Mouse (Mus musculus): ENCODE data around the gene Anxa6.

Gene Anxa6

DNA sequence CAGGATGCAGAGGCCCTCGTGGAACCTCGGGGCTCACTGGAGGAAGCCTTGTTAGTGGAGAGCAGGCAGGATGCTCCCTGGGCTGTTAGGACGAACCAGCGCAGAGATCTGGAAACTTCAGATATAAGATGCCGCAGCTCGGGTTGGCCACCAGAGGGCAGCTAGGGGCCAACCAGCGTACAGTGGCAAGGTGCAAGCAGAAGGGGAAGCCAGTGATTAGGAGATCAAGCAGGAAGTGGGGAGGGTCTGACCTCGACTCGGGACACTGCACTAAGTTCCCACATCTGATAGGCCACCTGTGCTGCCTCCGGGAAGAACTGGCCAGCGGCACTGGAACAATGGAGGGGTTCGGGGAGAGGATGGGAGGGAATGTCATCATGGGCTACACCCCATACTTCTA is 35.0 kb downstream of the Anxa6 start:
- DNase-seq (ENCODE audit: low spot score in 2 of 2), result peak in 1 of 2 experiments; percentile 58

DNA sequence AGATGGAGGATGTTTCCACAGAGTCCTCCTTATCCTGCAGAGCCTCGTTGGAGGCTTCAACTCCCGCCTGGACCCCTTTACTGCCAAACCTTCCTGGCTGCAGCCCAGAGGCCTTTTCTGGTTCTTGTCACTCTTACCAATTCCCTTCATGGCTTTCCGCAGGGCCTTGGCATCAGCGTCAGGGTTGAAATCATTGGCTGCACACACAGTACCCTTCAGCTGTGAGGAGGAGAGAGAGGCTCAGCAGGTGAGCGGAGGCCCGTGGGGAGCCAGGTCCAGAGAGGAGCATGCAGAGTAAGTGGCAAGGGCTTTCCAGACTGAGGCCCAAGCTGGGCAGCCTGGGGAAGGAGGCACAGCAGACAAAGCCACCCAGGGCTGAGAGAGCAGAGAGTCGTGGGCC is 37.1 kb downstream of the Anxa6 start:
- DNase-seq (ENCODE audit: low spot score in 2 of 2), result no peak

DNA sequence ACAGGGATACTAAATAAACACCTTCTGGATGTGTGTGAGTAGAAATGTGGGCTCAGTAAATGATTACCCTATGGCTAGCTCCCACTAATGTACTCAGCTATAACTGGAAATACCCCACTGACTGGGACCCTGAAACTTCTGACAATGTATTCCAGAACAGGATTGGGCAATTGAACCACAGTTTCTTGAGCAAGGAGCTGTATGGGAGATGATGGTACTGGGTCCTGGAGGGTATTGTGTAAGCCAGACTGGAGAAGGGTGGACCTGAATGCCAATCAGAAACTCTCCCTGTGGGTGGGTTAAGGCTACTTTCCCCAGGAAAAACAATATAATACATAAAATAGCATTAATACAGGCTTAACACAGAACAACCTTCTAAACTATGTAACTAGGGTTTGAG is 43.3 kb downstream of the Anxa6 start:
- DNase-seq (ENCODE audit: low spot score in 2 of 2), result no peak

DNA sequence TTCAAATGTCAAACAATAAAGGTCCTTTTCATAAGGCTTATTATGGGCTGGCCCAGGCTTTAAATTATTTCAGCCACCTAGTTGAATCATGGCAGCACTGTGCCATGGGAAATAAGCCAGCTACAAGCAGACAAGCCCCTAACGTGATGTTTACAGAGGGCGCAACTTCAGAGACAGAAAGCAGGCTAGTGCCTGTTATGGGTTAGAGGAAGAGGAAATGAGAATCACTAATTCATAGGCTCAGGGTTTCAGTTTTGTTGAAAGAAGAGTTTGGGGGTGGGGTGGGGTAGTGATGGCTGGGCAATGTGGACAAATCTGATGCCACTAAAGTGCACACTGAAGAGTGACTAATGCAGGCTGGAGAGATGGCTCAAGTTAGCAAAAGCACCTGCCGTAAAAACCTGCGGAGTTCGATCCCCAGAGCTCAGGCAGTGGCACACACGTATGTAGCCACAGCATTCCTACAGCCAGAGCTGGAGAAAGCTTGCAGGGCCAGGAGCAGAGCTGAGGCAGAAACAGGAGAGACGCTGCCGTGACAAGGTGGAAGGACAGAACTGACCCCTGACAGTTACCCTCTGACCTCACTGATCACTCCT is 44.4 kb downstream of the Anxa6 start:
- DNase-seq (ENCODE audit: low spot score in 2 of 2), result no peak

DNA sequence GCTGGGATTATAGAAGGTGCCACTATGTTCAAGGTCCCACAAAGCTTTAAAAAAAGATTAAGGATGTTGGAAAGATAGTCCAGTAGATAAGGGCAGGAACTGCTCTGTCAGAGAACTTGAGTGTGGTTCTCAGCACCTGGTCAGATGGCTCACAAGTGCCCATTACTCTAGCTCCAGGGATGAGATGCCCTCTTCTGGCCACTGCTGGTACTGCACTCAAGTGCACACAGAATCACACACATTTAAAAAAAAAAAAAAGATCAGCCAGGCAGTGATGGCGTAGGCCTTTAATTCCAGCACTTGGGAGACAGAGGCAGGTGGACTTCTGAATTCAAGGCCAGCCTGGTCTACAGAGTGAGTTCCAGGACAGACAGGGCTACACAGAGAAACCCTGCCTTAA is 45.3 kb downstream of the Anxa6 start:
- peak in 1 of 2 experiments; percentile 17 for DNase-seq (ENCODE audit: low spot score in 2 of 2)

DNA sequence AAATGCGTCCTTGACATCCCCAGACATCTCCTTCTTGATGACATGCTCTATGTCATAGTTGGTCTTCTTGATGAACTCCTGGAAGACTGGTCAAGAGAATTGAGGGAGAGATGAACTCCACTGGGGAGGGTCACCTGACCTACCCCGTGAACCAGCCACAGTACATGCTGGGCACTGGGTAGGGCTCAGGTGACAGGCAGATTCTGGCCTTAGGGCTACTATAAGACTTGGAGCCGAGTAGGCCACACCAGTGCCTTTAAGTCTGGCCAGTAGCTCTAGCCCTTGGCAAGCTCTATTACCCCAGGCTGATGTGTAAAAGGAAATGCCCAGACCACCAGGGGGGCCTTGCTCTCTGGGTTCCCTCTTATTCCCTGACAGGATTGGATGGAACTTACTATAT is 48.2 kb downstream of the Anxa6 start:
- no peak for DNase-seq (ENCODE audit: low spot score in 2 of 2)

DNA sequence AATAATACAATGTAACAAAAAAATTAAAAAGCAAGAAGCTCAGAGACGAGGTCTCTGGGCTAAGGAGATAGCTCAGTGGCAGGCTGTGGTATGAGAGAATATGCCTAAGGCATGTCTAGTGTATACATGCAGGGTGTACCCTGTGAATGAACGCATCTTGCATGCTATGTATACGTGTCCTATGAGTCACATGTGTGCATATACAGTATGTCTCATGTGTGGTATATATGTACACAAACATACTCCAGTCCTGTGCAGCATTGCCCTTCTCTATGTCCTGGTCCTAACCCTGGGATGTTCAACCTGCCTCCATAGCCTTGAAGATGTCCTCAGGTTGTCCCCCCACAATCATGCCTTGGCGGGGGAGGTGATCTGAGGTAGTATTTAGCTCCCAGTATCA is 48.7 kb downstream of the Anxa6 start:
- no peak for DNase-seq (ENCODE audit: low spot score in 2 of 2)

DNA sequence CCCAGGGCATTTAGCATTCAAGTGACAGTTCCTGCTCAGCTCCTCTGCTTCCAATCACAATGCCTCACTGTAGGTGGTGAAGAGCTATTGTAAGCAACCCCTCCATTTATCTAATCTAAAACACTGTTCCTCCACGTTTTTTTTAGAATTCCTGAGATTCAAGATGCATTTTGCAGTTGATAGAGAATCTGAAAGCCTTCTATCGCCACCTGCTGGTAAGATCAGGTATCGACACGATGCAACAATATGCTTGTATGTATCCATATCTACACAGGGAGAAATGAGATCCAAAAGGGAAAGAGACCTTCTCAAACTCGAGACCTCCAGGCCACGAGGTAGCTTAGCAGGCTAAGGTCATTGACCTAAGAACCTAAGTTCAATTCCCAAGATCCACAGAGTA is 49.2 kb downstream of the Anxa6 start:
- DNase-seq (ENCODE audit: low spot score in 2 of 2), result peak in 1 of 2 experiments; percentile 87

DNA sequence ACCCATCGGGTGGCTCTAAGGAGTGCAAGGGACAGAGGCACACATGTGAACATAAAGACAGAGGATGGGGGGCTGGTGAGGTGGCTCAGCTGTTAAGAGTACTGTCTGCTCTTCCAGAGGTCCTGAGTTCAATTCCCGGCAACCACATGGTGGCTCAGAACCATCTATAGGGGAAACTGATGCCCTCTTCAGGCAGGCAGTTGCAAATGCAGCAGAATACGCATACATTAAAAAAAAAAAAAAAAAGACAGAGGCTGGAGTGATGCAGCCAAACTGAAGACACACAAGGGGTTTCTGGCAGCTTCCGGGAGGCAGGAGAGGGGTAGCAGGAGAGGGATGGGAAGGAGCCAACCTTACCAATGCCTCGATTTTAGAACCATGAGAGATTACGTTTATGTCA is 50.7 kb downstream of the Anxa6 start:
- no peak for DNase-seq (ENCODE audit: low spot score in 2 of 2)

DNA sequence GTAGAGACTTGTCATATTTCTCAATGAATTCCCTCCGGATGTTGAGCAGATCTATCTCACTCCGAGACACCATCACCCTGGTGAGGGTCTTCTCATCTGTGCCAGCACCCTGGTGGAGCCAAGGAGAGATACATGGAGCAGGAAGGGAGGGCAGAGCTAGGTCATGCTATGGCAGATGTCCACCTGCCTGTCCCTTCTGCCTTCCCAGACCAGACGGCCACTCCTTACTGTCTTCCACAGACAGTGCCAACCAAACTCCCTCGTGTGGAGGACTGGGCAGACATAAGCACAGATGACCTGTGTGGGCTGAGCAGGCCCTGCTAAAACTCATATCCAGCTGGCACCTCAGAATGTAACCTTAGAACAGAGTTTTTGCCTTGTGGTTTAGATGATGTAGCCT is 51.6 kb downstream of the Anxa6 start:
- no peak for DNase-seq (ENCODE audit: low spot score in 2 of 2)

DNA sequence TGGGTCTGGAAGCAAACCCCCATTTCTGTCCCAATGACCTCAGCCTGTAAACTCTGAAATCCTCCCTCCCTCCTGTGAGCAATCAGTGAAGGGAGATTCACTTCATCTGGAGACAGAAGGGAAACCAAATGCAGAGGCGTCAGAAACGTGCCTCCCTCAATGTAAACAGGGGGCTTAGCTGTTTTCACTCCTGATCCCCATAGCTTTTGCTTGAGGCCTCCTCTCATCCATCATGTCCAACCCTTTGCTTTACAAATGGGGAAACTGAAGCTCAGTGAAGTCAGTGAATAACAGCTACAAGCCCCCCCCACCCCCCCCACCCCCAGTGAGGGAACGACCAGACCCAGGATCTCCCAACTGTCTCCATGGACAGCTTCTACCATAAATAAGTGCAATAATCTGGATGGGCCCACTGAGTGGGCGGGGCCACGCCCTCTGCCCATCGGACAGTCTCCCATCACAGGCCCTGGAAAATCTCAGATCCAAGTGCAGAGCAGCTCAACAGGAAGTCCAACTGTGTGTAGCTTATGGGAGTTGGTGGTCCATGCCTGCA is 55.8 kb downstream of the Anxa6 start:
- no peak for DNase-seq (ENCODE audit: low spot score in 2 of 2)

DNA sequence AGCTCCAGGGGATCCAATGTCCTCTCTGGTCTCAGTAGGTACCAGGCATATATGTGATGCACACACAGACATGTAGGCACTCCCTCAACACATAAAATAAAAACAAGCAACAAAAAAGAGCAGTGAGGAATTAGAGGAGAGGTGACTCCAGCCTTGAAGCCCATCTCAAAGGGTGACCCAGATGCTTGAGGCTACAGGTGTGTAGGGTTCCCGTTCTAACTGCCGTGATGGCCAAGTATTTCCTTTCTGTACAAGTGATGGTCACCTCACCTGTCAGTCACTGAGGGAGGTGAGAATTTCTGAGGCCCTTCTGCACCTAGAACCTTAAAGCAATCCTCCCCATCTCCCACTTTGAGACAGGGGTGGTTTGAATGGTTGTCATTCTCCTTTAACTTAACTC is 56.9 kb downstream of the Anxa6 start:
- no peak for DNase-seq (ENCODE audit: low spot score in 2 of 2)

DNA sequence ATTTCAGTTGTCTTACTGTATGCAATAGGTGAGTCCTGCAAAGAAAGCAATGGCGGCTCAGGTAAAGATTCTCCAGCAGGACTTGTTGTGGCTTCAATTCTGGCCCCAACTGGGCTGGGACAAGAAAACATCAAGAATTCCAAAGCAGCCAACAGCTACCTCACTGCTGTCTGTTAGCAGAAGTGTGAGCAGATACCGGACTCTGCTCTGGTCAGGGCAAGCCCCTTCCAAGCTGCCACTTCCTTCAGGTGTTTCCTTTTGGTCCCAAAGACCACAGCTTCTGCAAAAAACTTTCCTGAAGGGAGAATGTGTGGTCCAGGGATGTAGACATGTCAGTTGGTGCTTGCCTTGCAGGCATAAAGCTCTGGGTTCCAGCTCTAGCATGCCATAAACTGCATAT is 57.5 kb downstream of the Anxa6 start:
- DNase-seq (ENCODE audit: low spot score in 2 of 2), result no peak

DNA sequence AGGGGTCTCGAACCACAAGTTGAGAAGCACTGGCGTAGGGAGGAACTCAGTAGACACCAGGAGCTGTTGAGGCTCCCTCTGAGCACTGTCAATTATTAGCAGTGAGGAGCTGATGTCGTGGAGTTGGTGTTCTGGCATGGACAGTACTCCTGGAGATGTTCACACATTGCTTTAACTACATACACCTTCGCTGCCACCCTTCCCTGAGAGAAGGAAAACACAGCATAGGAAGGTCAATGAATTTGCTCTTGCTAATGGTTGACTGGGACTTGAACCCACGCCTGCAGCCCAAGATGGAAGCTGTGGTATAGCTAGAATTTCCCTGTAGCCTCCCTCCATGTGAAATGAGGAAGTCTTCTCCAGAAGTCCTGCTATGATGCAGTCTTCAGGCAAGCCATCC is 57.9 kb downstream of the Anxa6 start:
- no peak for DNase-seq (ENCODE audit: low spot score in 2 of 2)

DNA sequence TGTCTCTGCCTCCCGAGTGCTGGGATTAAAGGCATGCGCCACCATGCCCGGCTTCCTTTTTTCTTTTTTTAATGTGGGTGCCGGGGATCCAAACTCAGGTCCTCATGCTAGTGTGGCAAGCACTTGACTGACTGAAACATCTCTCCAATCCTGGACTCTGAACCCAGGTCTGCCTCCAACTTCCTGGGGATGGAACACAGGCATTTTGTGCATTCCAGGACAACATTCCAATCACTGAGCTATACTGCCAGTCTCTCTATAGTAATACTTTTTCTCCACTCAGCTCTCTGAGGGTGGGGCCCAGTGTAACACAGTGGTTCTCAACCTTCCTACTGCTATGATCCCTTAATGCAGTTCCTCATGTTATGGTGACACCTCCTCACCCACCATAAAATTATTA is 58.6 kb downstream of the Anxa6 start:
- DNase-seq (ENCODE audit: low spot score in 2 of 2), result no peak

DNA sequence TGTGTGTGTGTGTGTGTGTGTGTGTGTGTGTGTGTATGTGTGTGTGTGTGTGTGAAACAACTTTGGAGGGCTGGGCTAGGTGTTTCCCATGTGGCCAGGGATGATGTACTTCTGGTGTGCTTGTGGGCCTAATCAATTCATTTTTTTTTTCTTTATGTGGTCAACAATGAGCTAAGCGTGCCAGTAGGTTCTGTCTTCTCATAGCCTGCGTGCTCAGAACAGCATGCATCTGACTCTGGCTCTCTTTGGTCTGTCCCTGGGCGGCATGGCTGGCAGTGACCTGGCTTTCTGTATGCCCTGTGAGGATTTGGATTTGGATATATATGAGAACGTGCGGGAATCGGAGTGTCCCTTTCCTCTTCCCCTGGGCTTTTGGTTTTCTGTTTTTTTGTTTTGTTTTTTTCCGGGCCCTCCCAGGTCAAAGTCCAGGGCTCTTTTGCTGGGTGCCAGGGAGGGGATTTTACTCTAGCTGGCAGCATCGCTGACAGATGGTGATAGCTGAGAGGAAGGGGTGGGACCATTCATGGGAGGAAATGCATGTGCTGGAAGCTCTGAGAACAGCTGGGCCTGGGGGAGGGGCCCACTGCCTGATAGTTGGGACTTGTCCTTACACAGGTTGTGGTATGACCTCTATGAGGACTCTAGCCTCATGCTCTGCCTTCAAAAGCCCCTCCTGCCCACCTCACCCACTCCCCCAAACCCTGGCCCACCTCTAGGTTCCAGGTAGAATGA is 59.6 kb downstream of the Anxa6 start:
- DNase-seq (ENCODE audit: low spot score in 2 of 2), result no peak

DNA sequence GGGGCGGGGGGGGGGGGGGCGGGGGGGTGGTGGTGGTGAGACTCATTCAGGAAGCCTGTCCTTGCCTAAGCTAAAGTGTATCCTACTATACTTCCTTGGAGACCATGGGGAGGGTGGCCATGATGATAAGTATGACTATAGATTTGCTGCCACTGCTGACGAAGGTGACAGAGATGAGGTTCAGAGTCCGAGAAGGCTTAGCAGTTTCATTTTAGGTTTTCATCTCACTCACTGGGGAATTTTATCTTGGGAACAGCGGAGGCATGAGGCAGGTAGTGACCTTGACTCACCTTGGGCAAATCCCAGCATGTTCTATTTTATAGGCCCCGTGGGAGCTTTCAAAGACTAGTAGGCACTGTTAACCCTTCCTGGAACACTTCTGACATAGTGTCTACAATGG is 60.5 kb downstream of the Anxa6 start:
- DNase-seq (ENCODE audit: low spot score in 2 of 2), result no peak

DNA sequence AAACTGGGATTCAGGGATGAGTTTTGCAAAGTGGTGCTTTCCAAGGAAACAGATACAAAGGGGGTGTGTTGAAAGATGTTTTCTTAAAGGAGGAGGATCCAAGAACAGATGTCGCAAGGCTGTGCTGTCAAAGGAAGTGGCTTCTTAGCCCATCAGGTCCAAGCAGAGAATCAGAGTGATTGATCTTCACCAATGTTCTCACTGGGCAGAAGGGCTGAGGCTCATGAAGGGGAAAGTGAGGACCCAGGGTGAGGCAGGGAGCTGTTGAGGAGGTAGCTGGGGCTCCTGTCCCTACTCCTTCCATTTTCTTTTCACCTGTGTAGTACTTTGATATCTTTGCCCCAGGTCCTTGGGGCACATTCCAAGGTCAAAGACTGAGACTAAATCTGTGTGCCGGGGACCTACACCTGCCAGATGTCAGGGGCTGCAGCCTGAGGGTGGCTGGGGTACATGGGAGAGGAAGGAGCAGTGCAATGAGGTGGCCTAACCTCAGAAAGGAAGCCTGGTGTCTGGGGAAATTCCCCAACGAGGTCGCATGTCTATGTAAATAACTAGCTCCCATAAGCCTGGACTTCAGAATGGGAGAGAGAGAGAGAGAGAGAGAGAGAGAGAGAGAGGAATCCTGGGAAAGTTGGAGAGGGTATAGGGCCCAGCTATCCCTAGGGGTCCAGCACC is 61.1 kb downstream of the Anxa6 start:
- no peak for DNase-seq (ENCODE audit: low spot score in 2 of 2)

DNA sequence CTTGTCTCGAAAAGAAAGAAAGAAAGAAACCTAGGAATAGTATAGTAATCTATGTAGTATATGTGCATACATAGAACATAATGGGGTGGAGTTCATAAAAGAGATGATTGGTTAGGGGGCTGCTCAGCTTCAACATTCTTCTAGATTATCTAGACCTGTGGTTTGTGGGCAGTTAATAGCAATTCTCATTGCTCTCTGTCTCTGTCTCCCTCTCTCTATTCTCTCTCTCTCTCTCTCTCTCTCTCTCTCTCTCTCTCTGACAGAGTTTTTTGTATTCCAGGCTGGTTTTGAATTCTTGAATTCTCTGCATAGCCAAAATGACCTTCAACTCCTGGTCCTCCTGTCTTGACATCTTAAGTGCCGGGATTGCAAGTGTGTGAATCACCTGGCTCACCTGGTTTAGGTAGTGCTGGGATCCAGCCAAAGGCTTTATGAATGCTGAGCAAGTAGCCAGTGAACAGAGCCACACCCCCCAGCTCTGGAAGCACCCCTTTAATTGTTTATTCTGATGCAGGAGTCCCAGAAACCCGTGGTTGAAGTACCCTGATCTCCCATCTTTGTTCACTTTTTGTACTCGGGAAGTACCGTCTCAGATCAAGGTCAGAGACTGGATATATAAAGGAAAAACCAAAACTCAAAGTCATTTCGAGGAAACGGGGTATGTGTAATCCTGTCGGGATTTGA is 61.7 kb downstream of the Anxa6 start:
- no peak for DNase-seq (ENCODE audit: low spot score in 2 of 2)

DNA sequence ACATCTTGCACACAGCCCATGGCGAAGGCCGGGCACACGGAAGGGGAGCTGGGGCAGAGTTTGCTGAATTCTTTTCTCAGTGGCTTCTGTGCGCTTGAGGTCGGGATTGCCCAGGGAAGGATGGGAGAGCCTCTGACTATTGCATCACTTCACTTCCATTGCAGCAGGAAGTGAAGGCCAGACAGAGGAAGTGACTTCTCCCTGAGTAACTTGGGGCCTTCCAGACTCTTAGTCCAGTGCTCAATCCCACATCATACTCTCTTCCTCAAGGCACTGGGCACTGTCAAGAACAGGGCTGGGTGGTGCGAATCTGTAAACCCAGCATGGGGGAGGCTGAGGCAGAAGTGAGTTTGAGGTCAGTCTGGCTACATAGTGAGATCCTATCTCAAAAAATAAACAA is 68.0 kb downstream of the Anxa6 start:
- no peak for DNase-seq (ENCODE audit: low spot score in 2 of 2)

DNA sequence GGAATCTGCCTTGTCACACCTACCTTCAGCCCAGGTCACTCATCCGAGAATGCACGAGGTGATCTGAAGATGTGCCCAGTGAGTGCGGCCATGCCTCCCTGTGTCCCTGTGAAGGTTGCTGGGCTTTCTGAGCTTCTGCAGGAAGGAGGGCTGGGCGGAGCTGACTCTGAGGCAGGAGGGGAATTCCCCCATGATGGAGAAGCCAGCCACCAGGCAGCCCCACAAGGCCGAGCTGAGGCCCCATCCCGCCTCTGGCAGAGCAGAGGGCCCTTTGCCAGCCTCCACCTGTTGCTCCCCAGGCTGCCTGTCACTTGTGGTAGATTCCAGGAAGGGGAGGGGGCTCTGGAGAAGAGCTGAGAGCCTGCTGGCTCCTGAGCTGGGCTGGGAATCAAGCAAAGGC is 70.4 kb downstream of the Anxa6 start, which contains the start of gene Tnip1:
Gene Tnip1, minus strand, starts transcription at position 108 of the 400 bp plus-strand sequence.
- no peak for DNase-seq (ENCODE audit: low spot score in 2 of 2)

DNA sequence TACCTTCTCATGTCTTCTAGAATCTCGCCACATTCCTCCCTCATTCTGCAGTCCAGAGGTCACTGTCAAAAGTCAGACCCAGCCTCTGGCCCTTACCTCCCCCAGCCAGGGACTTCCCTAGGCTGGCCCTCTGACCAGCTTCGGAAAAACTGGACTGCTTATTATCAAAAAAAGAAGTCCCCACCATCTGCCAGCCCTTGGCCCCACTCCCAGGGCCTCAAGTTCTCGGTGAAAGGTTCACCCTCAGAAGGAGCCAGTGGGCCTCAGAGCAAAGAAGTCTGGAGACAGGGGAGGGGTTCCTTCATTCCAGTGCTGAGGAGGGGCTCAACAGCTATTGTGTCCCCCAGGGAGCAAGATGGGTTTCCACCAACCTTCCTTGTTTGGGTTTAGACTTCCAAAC is 71.3 kb downstream of the Anxa6 start:
- no peak for DNase-seq (ENCODE audit: low spot score in 2 of 2)

Measured in left cerebral cortex, adult 9 months (tissue).